Mouse (Mus musculus): ENCODE results near the gene Cntnap1. TPM values are rescaled to one million over a fixed set of nuclear protein-coding genes. Genes with fewer than 3 reads are reported as not detected.

The Cntnap1 gene
- total and polyA plus RNA-seq, 2 experiments from 2014 or later = 3.2 to 15.0 TPM

GRCm38 (mm10) chr11:101162772-101163171 lies 7.6 kb upstream of the Cntnap1 start:
- TF ChIP-seq CTCF (IDR thresholded peaks at IDR 0.05) = no peak
- Histone ChIP-seq H3K4me1 (ENCODE audit: insufficient read depth, low read length) (no peaks in the 10 kb centered on the region), H3K4me3 (ENCODE audit: low read depth, low read length) (no peak overlapping the region), H3K9me3 (ENCODE audit: low read length) (no peaks in the 10 kb centered on the region), H3K27ac (ENCODE audit: low read depth, low read length) (no peak overlapping the region), H3K36me3 (ENCODE audit: insufficient read depth, low read length) (peaks cover 41% of the 10 kb centered on the region), H3K27me3 (ENCODE audit: insufficient read depth, low read length) (peaks cover 37% of the 10 kb centered on the region), H3K4me2 (ENCODE audit: low read depth, low read length, poor library complexity, severe bottlenecking) (no peak overlapping the region), H3K9ac (replicated peaks; ENCODE audit: low read length, poor library complexity, severe bottlenecking) (no peak overlapping the region)
- DNase-seq (ENCODE audit: low spot score) (peak; percentile 67), ATAC-seq (ENCODE audit: low FRiP score) (0 out of 2 replicates have a peak, but pooled peaks have one; percentile 16)
- WGBS = 51% methylated on average over 5 of the region's 5 CpGs

- Histone ChIP-seq H3K4me1 (ENCODE audit: insufficient read depth, low read length) (no peaks in the 10 kb centered on the region), H3K9me3 (ENCODE audit: low read length) (no peaks in the 10 kb centered on the region), H3K9ac (replicated peaks; ENCODE audit: low read length, poor library complexity, severe bottlenecking) (0 out of 2 replicates have a peak overlapping the region, but pooled peaks have one; percentile 13), H3K4me3 (ENCODE audit: low read depth, low read length) (peak overlapping the region; percentile 9; the same call in 1 of the 2 replicates), H3K36me3 (ENCODE audit: insufficient read depth, low read length) (peaks cover 42% of the 10 kb centered on the region), H3K4me2 (ENCODE audit: low read depth, low read length, poor library complexity, severe bottlenecking) (peak overlapping the region; percentile 32; the same call in 1 of the 2 replicates), H3K27ac (ENCODE audit: low read depth, low read length) (no peak overlapping the region), H3K27me3 (ENCODE audit: insufficient read depth, low read length) (peaks cover 47% of the 10 kb centered on the region)
- TF ChIP-seq CTCF (IDR thresholded peaks at IDR 0.05) = no peak
- ATAC-seq (ENCODE audit: low FRiP score) (no peak), DNase-seq (ENCODE audit: low spot score) (no peak)
- WGBS = 30% methylated on average over 48 of the region's 49 CpGs
These were observed 6.6 kb upstream of the Cntnap1 start for GRCm38 (mm10) chr11:101163476-101164350.

GRCm38 (mm10) chr11:101164351-101164665 lies 6.0 kb upstream of the Cntnap1 start:
- H3K27me3 ChIP-seq (ENCODE audit: insufficient read depth, low read length) = peaks cover 48% of the 10 kb centered on the region

GRCm38 (mm10) chr11:101164677-101165580 lies 5.4 kb upstream of the Cntnap1 start:
- WGBS = 42% methylated on average over 35 of the region's 35 CpGs
- Histone ChIP-seq H3K27ac (ENCODE audit: low read depth, low read length) (no peak overlapping the region), H3K4me2 (ENCODE audit: low read depth, low read length, poor library complexity, severe bottlenecking) (no peak overlapping the region), H3K4me3 (ENCODE audit: low read depth, low read length) (no peak overlapping the region), H3K9ac (replicated peaks; ENCODE audit: low read length, poor library complexity, severe bottlenecking) (no peak overlapping the region), H3K9me3 (ENCODE audit: low read length) (no peaks in the 10 kb centered on the region), H3K36me3 (ENCODE audit: insufficient read depth, low read length) (peaks cover 42% of the 10 kb centered on the region), H3K27me3 (ENCODE audit: insufficient read depth, low read length) (peaks cover 48% of the 10 kb centered on the region), H3K4me1 (ENCODE audit: insufficient read depth, low read length) (peaks cover 6% of the 10 kb centered on the region; the same call in 1 of the 2 replicates)
- TF ChIP-seq CTCF (IDR thresholded peaks at IDR 0.05) = no peak
- ATAC-seq (ENCODE audit: low FRiP score) (no peak), DNase-seq (ENCODE audit: low spot score) (no peak)

More at GRCm38 (mm10) chr11:101164351-101164665, 6.0 kb upstream of the Cntnap1 start:
- H3K4me3 ChIP-seq (ENCODE audit: low read depth, low read length) = peak overlapping the region; percentile 9; the same call in 1 of the 2 replicates
- ATAC-seq (ENCODE audit: low FRiP score) = no peak
- H3K4me2 ChIP-seq (ENCODE audit: low read depth, low read length, poor library complexity, severe bottlenecking) = peak overlapping the region; percentile 32; the same call in 1 of the 2 replicates
- WGBS = 34% methylated on average over 20 of the region's 21 CpGs
- no peaks in the 10 kb centered on the region for H3K9me3 ChIP-seq (ENCODE audit: low read length)
- DNase-seq (ENCODE audit: low spot score) = no peak
- no peak overlapping the region for H3K27ac ChIP-seq (ENCODE audit: low read depth, low read length)
- no peaks in the 10 kb centered on the region; the same call in 1 of the 2 replicates for H3K4me1 ChIP-seq (ENCODE audit: insufficient read depth, low read length)
- peaks cover 42% of the 10 kb centered on the region for H3K36me3 ChIP-seq (ENCODE audit: insufficient read depth, low read length)
- 0 out of 2 replicates have a peak overlapping the region, but pooled peaks have one; percentile 13 for H3K9ac ChIP-seq (replicated peaks; ENCODE audit: low read length, poor library complexity, severe bottlenecking)
- TF ChIP-seq CTCF (IDR thresholded peaks at IDR 0.05) = no peak

GRCm38 (mm10) chr11:101166357-101166756 lies 4.0 kb upstream of the Cntnap1 start:
- H3K27ac ChIP-seq (ENCODE audit: low read depth, low read length) = no peak overlapping the region
- DNase-seq (ENCODE audit: low spot score) (no peak), ATAC-seq (ENCODE audit: low FRiP score) (no peak)
- H3K27me3 ChIP-seq (ENCODE audit: insufficient read depth, low read length) = peaks cover 48% of the 10 kb centered on the region
- no peak for TF ChIP-seq CTCF (IDR thresholded peaks at IDR 0.05)
- no peaks in the 10 kb centered on the region for H3K9me3 ChIP-seq (ENCODE audit: low read length)
- H3K4me2 ChIP-seq (ENCODE audit: low read depth, low read length, poor library complexity, severe bottlenecking) = no peak overlapping the region
- peaks cover 39% of the 10 kb centered on the region for H3K36me3 ChIP-seq (ENCODE audit: insufficient read depth, low read length)
- H3K9ac ChIP-seq (replicated peaks; ENCODE audit: low read length, poor library complexity, severe bottlenecking) = no peak overlapping the region
- WGBS = 59% methylated on average over 14 of the region's 14 CpGs
- peaks cover 6% of the 10 kb centered on the region; the same call in 1 of the 2 replicates for H3K4me1 ChIP-seq (ENCODE audit: insufficient read depth, low read length)
- no peak overlapping the region for H3K4me3 ChIP-seq (ENCODE audit: low read depth, low read length)
